Mouse (Mus musculus): ENCODE measurements around the gene Tekt5. TPM values are rescaled to one million over a fixed set of nuclear protein-coding genes. Genes with fewer than 3 reads are reported as not detected.
A peak's percentile ranks its signal among the peaks of the same experiment; 100 is the strongest.

Gene Tekt5
- 10.9 and 11.1 TPM in 2 replicates for polyA plus RNA-seq (2012; rRNA removed)

DNA sequence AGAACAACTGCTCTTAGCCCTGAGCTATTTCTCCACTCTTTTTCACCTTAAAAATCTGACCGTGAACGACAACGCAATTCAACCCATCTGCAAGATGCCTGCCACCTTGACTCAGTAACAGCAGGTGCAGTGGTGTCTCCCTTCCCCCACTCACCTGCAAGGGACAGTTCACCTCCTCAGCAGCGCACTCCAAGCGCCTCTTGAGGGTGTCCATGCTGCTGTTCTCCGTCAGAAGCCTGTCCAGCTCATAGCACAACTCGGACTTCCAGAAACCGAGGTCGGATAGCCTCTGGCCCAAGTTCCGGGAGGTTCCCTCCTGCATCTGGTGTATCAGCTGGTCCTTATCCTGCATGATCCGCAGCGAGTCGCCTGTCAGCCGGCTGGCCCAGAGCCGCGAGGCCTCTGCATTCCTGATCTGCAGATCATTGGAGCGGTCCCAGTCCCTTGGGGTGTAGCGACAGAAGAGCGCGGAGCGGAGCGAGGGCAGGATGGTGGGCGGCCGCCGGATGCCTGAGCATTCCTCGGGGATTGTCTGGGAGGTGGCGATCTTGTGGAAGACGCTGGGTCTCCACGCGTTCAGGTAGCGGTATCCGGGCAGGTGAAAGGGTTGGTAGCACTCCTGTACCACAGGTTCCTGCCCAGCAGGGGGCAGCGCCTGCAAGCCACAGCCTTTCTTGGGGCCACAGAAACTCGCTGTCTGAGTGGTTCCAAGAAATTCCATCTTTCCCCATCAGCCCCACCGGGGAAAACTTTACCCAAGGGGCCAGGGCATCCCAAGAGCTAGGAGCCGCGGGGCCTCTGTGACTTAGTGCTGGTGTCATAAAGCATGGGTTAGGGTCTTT lies at the start of gene Tekt5:
Tekt5 (minus strand) TSS at position 792 of the 842 bp plus-strand sequence.
- no peaks in the 10 kb centered on the region for H3K4me1 ChIP-seq (ENCODE audit: control insufficient read depth, insufficient read depth, low read length)
- TF ChIP-seq POLR2A (IDR thresholded peaks at IDR 0.05; ENCODE audit: extremely low read depth, insufficient read depth, low read length) (no peak), CTCF (IDR thresholded peaks at IDR 0.05; ENCODE audit: extremely low read depth, insufficient read depth, low read length) (peak; percentile 53)
- no peak within 1 kb of the TSS for H3K27ac ChIP-seq (ENCODE audit: insufficient read depth, low read length)
- H3K4me3 ChIP-seq (ENCODE audit: insufficient read depth, low read length), result peak within 1 kb of the TSS; percentile 29

DNA sequence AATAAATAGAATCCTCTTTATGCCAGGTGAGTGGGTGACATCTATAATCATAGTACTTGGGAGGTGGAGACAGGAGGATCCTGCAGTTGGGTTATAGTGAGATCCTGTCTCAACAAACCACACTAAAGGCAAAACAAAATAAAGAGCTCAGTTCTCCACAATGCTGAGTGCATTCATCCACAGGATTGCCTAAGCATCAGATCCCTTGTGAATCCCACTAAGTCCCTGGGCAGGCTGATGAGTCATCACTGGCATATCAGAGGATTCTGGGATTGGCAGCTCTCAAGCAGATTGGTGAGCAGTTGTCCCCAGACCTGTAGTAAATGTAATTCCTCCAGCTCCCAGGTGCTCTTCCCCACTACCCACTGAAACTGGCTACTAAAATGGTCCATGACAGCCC lies 48.4 kb upstream of the Tekt5 start:
- TF ChIP-seq CTCF (IDR thresholded peaks at IDR 0.05; ENCODE audit: extremely low read depth, insufficient read depth, low read length) (no peak), POLR2A (IDR thresholded peaks at IDR 0.05; ENCODE audit: extremely low read depth, insufficient read depth, low read length) (no peak)

GRCm38 (mm10) chr16:10441761-10442160 lies 46.5 kb upstream of the Tekt5 start:
- H3K4me1 ChIP-seq (ENCODE audit: control insufficient read depth, insufficient read depth, low read length), result peaks cover 6% of the 10 kb centered on the region
- no peak overlapping the region for H3K4me3 ChIP-seq (ENCODE audit: insufficient read depth, low read length)
- no peak overlapping the region for H3K27ac ChIP-seq (ENCODE audit: insufficient read depth, low read length)
- no peak for TF ChIP-seq CTCF (IDR thresholded peaks at IDR 0.05; ENCODE audit: extremely low read depth, insufficient read depth, low read length)
- TF ChIP-seq POLR2A (IDR thresholded peaks at IDR 0.05; ENCODE audit: extremely low read depth, insufficient read depth, low read length), result no peak

More for the DNA sequence above, 48.4 kb upstream of the Tekt5 start:
- peaks cover 6% of the 10 kb centered on the region for H3K4me1 ChIP-seq (ENCODE audit: control insufficient read depth, insufficient read depth, low read length)
- no peak overlapping the region for H3K27ac ChIP-seq (ENCODE audit: insufficient read depth, low read length)
- H3K4me3 ChIP-seq (ENCODE audit: insufficient read depth, low read length), result no peak overlapping the region

DNA sequence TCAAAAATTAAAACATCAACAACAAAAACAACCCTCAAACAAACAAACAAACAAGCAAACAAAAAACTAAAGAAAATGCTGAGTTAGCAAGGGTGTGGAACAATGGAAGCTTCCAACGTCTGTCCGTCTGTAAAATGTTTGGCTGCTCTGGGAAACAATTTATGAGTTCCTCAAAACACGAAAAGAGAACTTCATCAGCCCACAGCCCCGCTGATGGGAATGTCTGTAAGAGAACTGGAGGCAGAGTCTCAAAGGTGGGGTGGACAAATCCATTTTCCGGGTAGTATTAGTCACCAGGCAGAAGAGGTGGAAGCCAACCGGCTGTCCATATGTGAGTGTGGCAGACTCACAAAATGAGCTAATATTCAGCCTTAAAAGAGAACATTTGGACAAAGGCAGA lies 46.0 kb upstream of the Tekt5 start:
- TF ChIP-seq CTCF (IDR thresholded peaks at IDR 0.05; ENCODE audit: extremely low read depth, insufficient read depth, low read length) (no peak), POLR2A (IDR thresholded peaks at IDR 0.05; ENCODE audit: extremely low read depth, insufficient read depth, low read length) (no peak)
- Histone ChIP-seq H3K27ac (ENCODE audit: insufficient read depth, low read length) (no peak overlapping the region), H3K4me1 (ENCODE audit: control insufficient read depth, insufficient read depth, low read length) (peaks cover 6% of the 10 kb centered on the region), H3K4me3 (ENCODE audit: insufficient read depth, low read length) (no peak overlapping the region)

DNA sequence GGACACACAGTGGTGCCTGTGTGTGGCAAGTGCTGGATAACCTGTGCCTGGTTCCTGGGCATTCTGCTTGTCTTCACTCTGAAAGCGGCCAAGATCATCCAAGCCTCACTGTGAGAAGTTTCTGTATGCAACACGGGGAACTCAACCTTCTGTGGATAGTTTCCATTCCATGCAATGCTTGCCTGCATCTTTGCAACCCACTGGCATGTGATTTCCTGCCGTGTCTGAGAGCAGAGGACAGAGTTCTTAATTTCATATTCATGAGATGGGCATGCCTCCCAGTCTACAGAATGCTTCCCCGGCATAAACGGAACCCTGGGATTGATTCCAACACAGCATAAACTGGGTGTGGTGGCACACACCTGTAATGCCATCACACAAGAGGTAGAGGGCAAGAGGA lies 42.8 kb upstream of the Tekt5 start:
- Histone ChIP-seq H3K4me1 (ENCODE audit: control insufficient read depth, insufficient read depth, low read length) (peaks cover 3% of the 10 kb centered on the region; the same call in 1 of the 2 replicates), H3K4me3 (ENCODE audit: insufficient read depth, low read length) (no peak overlapping the region), H3K27ac (ENCODE audit: insufficient read depth, low read length) (no peak overlapping the region)
- TF ChIP-seq POLR2A (IDR thresholded peaks at IDR 0.05; ENCODE audit: extremely low read depth, insufficient read depth, low read length) (no peak), CTCF (IDR thresholded peaks at IDR 0.05; ENCODE audit: extremely low read depth, insufficient read depth, low read length) (no peak)

DNA sequence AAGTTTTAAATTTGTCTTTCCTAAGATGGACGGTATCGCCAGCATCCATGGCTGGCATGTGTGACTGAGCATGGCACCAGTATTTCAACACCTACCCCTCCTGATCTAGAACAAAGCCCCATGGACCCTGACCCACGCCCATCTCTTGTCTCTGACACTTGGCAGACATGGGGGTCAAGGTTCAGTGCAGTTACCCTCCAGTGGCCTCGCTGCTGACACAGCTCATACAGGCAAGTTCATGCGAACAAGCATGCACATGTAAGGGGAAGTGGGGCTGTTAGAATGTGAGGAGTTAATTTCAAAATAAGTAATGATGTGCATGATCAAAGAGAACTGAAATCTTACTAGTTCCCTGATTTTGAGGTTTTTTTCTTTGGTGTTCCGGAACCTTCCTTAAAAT lies 40.9 kb upstream of the Tekt5 start:
- TF ChIP-seq POLR2A (IDR thresholded peaks at IDR 0.05; ENCODE audit: extremely low read depth, insufficient read depth, low read length) (no peak), CTCF (IDR thresholded peaks at IDR 0.05; ENCODE audit: extremely low read depth, insufficient read depth, low read length) (no peak)
- Histone ChIP-seq H3K4me1 (ENCODE audit: control insufficient read depth, insufficient read depth, low read length) (peaks cover 5% of the 10 kb centered on the region), H3K27ac (ENCODE audit: insufficient read depth, low read length) (no peak overlapping the region), H3K4me3 (ENCODE audit: insufficient read depth, low read length) (no peak overlapping the region)

DNA sequence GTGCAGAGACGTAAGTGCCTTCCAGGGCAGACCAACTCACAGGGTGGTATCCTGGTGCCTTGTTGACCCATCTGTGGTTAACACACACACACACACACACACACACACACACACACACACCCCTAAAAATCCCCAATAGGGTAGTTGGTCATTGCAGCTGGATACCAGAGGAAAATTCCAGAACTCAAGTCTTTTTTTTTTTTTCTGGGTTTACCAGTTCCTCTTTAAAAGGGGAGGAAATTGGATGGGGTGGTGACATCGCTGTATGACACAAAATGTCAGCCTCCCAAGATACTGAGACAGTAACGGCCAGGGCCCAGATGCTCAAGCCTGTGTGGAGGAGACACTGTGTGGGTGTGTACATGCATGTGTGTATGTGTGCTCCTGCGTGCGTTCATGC lies 38.1 kb upstream of the Tekt5 start:
- Histone ChIP-seq H3K27ac (ENCODE audit: insufficient read depth, low read length) (no peak overlapping the region), H3K4me1 (ENCODE audit: control insufficient read depth, insufficient read depth, low read length) (peaks cover 3% of the 10 kb centered on the region; the same call in 1 of the 2 replicates), H3K4me3 (ENCODE audit: insufficient read depth, low read length) (no peak overlapping the region)
- no peak for TF ChIP-seq CTCF (IDR thresholded peaks at IDR 0.05; ENCODE audit: extremely low read depth, insufficient read depth, low read length)
- no peak for TF ChIP-seq POLR2A (IDR thresholded peaks at IDR 0.05; ENCODE audit: extremely low read depth, insufficient read depth, low read length)

DNA sequence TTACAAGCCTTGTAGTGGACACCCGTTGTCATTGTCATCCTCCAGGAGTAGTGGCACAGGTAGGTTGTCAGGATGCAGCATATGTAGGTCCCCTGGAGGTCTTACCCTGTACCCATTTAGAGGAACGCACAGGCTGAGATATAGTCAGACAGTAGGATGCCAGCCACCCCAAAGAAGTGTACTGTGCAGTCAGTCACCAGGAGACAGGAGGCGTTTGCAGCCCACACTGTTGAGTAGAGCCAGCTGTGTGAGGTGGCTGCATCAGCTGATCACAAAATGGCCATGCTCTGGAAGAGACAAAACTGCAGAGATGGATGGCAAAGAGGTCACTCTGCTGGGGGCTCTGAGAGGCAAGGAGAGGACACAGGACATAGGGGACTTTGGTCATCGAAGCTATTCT lies 37.1 kb upstream of the Tekt5 start:
- no peak overlapping the region for H3K4me3 ChIP-seq (ENCODE audit: insufficient read depth, low read length)
- TF ChIP-seq POLR2A (IDR thresholded peaks at IDR 0.05; ENCODE audit: extremely low read depth, insufficient read depth, low read length) (no peak), CTCF (IDR thresholded peaks at IDR 0.05; ENCODE audit: extremely low read depth, insufficient read depth, low read length) (no peak)
- no peak overlapping the region for H3K27ac ChIP-seq (ENCODE audit: insufficient read depth, low read length)
- H3K4me1 ChIP-seq (ENCODE audit: control insufficient read depth, insufficient read depth, low read length), result peaks cover 3% of the 10 kb centered on the region; the same call in 1 of the 2 replicates

DNA sequence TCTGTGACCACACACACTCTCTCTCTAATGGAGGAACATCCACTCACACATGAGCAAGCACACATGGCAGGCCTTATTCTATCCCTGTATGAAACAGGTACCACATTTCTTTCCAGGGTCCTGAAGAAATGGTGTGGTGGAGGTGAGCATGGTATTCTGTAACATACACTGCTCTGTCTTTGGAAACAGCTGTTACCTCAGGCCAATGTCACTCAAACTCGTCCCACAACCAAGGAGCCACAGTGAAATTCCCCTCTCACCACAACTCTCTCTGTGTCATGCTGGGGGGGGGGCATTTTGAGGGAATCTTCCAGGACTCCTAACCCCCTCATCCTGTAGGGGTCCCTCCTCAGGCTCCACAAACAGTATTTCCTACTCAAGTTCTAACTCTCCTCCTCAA lies 36.6 kb upstream of the Tekt5 start:
- Histone ChIP-seq H3K4me3 (ENCODE audit: insufficient read depth, low read length) (no peak overlapping the region), H3K4me1 (ENCODE audit: control insufficient read depth, insufficient read depth, low read length) (peaks cover 3% of the 10 kb centered on the region; the same call in 1 of the 2 replicates), H3K27ac (ENCODE audit: insufficient read depth, low read length) (no peak overlapping the region)
- TF ChIP-seq CTCF (IDR thresholded peaks at IDR 0.05; ENCODE audit: extremely low read depth, insufficient read depth, low read length), result no peak
- TF ChIP-seq POLR2A (IDR thresholded peaks at IDR 0.05; ENCODE audit: extremely low read depth, insufficient read depth, low read length), result no peak

DNA sequence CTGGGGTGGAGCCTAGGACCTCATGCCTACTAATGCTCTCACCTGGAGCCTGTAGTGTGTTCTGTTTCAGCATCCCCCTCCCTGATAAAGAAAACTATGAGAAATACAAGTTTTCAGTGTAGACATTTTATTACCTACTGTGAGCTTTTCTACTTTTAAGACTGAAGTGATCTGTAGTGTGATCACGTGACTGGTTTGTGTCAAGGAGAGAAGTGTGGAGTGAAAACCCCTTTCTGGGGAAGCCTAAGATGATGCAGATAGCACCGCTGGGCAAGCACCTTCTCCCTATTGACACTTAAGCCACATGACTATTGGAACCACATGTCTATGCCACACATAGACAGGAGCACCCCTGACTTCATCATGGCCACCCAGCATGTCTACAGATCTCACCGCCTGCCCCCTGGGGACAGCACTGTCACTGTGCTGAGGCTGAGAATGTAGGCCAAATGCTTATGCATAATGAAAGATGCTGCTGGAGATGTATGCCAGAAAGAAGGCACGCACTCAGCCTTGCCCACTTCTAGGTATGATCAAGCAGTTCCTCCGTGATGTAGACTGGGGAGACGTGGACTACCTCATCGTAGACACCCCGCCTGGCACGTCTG lies 25.3 kb upstream of the Tekt5 start:
- no peak for TF ChIP-seq POLR2A (IDR thresholded peaks at IDR 0.05; ENCODE audit: extremely low read depth, insufficient read depth, low read length)
- no peak for TF ChIP-seq CTCF (IDR thresholded peaks at IDR 0.05; ENCODE audit: extremely low read depth, insufficient read depth, low read length)
- Histone ChIP-seq H3K27ac (ENCODE audit: insufficient read depth, low read length) (no peak overlapping the region), H3K4me1 (ENCODE audit: control insufficient read depth, insufficient read depth, low read length) (no peaks in the 10 kb centered on the region), H3K4me3 (ENCODE audit: insufficient read depth, low read length) (no peak overlapping the region)

Measured in cortical plate, adult 2 months (tissue).